ENCODE assay signal across 8 mouse cellular contexts in the genomic region with DNA sequence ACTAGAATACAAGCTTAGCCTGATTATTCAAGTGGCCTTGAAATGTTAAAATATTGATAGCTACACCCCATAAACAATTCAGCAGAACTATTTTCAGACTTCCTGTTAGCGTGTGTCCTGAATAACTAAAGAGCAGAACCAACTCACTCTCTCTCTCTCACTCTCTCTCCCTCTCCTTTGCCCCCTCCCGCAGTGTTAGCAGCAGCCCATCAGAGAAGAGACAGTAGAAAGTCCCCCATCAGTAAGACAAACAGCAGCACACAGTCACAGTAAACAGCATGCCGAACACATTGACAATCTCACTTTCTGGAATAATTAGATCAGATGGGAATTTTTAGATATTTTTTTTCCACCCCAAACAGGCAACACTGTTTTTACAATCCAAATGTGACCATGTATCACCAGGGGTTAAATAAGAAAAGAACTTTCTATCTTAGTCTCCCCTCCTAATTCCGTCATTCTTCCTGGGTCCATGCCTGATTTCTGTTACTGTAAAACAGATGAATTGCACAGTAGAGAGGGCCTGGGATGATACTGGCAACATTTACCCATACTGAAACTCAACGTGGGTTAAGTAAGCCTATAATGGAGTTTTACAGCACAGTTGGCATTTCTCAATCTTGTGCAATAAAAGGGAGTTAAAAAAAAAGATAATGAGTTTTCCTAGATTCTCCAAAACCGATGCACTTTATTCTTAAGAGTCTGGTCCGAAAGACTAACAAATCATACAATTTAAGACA. TPM values are rescaled to one million over a fixed set of nuclear protein-coding genes. Genes with fewer than 3 reads are reported as not detected.
DNase-seq lines count a peak whose midpoint lies in the region; ATAC-seq and TF ChIP-seq lines count a peak whose summit lies in the region.

No protein-coding gene starts in this region.

- TF ChIP-seq CTCF in embryonic fibroblast, embryonic 13.5 days (IDR thresholded peaks at IDR 0.05; ENCODE audit: borderline replicate concordance, insufficient read depth, low read length): no peak

- H3K4me3 ChIP-seq in embryonic fibroblast, embryonic 13.5 days (ENCODE audit: insufficient read depth, low read length): peak overlapping the region; percentile 62
- peak overlapping the region; percentile 19 for H3K4me3 ChIP-seq in intestine, embryonic 15.5 days (replicated peaks)
- peak overlapping the region; percentile 63 for H3K4me3 ChIP-seq in midbrain, embryonic 15.5 days

- TF ChIP-seq POLR2A in embryonic fibroblast, embryonic 13.5 days (IDR thresholded peaks at IDR 0.05; ENCODE audit: low read depth, low read length): no peak

- H3K27me3 ChIP-seq in intestine, embryonic 15.5 days (replicated peaks): no peaks in the 10 kb centered on the region
- no peaks in the 10 kb centered on the region for H3K27me3 ChIP-seq in midbrain, embryonic 15.5 days (replicated peaks)

- no peak for ATAC-seq in intestine, embryonic 15.5 days
- no peak for ATAC-seq in midbrain, embryonic 15.5 days (replicated peaks)
- no peak for ATAC-seq in erythroid progenitor cell, adult 5-6 weeks (replicated peaks; ENCODE audit: low FRiP score, poor library complexity, severe bottlenecking)

- no peaks in the 10 kb centered on the region for H3K9me3 ChIP-seq in intestine, embryonic 15.5 days
- no peaks in the 10 kb centered on the region for H3K9me3 ChIP-seq in midbrain, embryonic 15.5 days

- no peak overlapping the region; the same call in 1 of the 2 replicates for H3K9ac ChIP-seq in intestine, embryonic 15.5 days
- no peak overlapping the region for H3K9ac ChIP-seq in midbrain, embryonic 15.5 days

- H3K4me1 ChIP-seq in embryonic fibroblast, embryonic 13.5 days (ENCODE audit: control insufficient read depth, insufficient read depth, low read length): 0 out of 2 replicates have a peak, but pooled peaks cover 2% of the 10 kb centered on the region
- 0 out of 2 replicates have a peak, but pooled peaks cover 2% of the 10 kb centered on the region for H3K4me1 ChIP-seq in intestine, embryonic 15.5 days (replicated peaks)
- H3K4me1 ChIP-seq in midbrain, embryonic 15.5 days: peaks cover 23% of the 10 kb centered on the region

- peak; percentile 31 for DNase-seq in retina, postnatal 1 day
- no peak for DNase-seq in retina, embryonic 14.5 days (ENCODE audit: low spot score)
- DNase-seq in right cerebral cortex, postnatal 25 days: no peak
- DNase-seq in urinary bladder, adult 2 months (ENCODE audit: low spot score): no peak

- no peaks in the 10 kb centered on the region for H3K36me3 ChIP-seq in intestine, embryonic 15.5 days
- H3K36me3 ChIP-seq in midbrain, embryonic 15.5 days (replicated peaks): no peaks in the 10 kb centered on the region

- peak overlapping the region; percentile 84 for H3K4me2 ChIP-seq in intestine, embryonic 15.5 days (replicated peaks)
- H3K4me2 ChIP-seq in midbrain, embryonic 15.5 days: peak overlapping the region; percentile 84

- 33% methylated on average over 7 of the region's 7 CpGs for WGBS in intestine, embryonic 15.5 days
- 46% methylated on average over 7 of the region's 7 CpGs for WGBS in midbrain, embryonic 15.5 days

- peak overlapping the region; percentile 61; the same call in 1 of the 2 replicates for H3K27ac ChIP-seq in embryonic fibroblast, embryonic 13.5 days (ENCODE audit: insufficient read depth, low read length)
- no peak overlapping the region for H3K27ac ChIP-seq in intestine, embryonic 15.5 days
- no peak overlapping the region for H3K27ac ChIP-seq in midbrain, embryonic 15.5 days

RNA-seq across cellular contexts. Expression of a gene that starts 2.0 kb away (rescaled TPM):
- 27.9 TPM in 2 replicates for polyA plus RNA-seq in embryonic fibroblast, embryonic 13.5 days (2011; ENCODE audit: insufficient read length, low read depth, missing spikeins)
- polyA plus RNA-seq in intestine, embryonic 15.5 days (2015; fragmentation: Nextera tagmentation; extraction: Ambion mirVana): 16.2 and 16.3 TPM in 2 replicates
- 12.2 and 12.5 TPM in 2 replicates for polyA plus RNA-seq in midbrain, embryonic 15.5 days (2015; fragmentation: Nextera tagmentation; extraction: Ambion mirVana)
- 25.1 and 27.8 TPM in 2 replicates for polyA plus RNA-seq in urinary bladder, adult 2 months (2012; rRNA removed)
- 39.3 and 53.2 TPM in 2 replicates for total RNA-seq in erythroid progenitor cell, adult 5-6 weeks (2015; ENCODE audit: low replicate concordance)
- total RNA-seq in erythroid progenitor cell, adult 5-6 weeks (2017; ENCODE audit: low replicate concordance): 32.9 and 42.8 TPM in 2 replicates
